Mouse (Mus musculus) layer of hippocampus, postnatal 25 days (tissue): ENCODE data around the gene Cdc37l1. TPM values are rescaled to one million over a fixed set of nuclear protein-coding genes. Genes with fewer than 3 reads are reported as not detected.
A peak's percentile ranks its signal among the peaks of the same experiment; 100 is the strongest.

Source experiments
- DNase-seq, 2 experiments: peaks; one replicate each; pipeline ENCODE4 v3.0.0; 2022; ENCODE audit warnings: mixed read lengths in 2 of 2, low spot score in 1 of 2; ENCODE audit errors: extremely low spot score in 1 of 2
- total RNA-seq, 2 experiments: library from RNA; stranded (reverse); gene quantifications; 2 replicates each; pipeline ENCODE4 v1.2.3; 2021

Gene Cdc37l1
- total RNA-seq, 2 experiments from 2014 or later = 96.4 to 101 TPM

GRCm38 (mm10) chr19:29045369-29045768 is 55.2 kb downstream of the Cdc37l1 start:
- DNase-seq = no peak

- no peak for DNase-seq
Measured at GRCm38 (mm10) chr19:29045956-29046650, 56.0 kb downstream of the Cdc37l1 start.

GRCm38 (mm10) chr19:29046961-29047333 is 56.8 kb downstream of the Cdc37l1 start:
- DNase-seq = no peak

- peak; percentile 57 to 58 for DNase-seq
Measured at GRCm38 (mm10) chr19:29047334-29048170, 57.4 kb downstream of the Cdc37l1 start, which contains the start of gene Ak3. Ak3 (minus strand) TSS chr19:29047961.

- no peak for DNase-seq
Measured at GRCm38 (mm10) chr19:29049401-29050075, 59.4 kb downstream of the Cdc37l1 start.

- DNase-seq = no peak
Measured at GRCm38 (mm10) chr19:29050186-29050980, 60.2 kb downstream of the Cdc37l1 start.

GRCm38 (mm10) chr19:29052786-29053185 is 62.6 kb downstream of the Cdc37l1 start:
- DNase-seq = no peak

- no peak for DNase-seq
Measured at GRCm38 (mm10) chr19:29054594-29054993, 64.4 kb downstream of the Cdc37l1 start.

- no peak for DNase-seq
Measured at GRCm38 (mm10) chr19:29055469-29055868, 65.3 kb downstream of the Cdc37l1 start.

GRCm38 (mm10) chr19:29058741-29059140 is 68.6 kb downstream of the Cdc37l1 start:
- no peak for DNase-seq

- no peak for DNase-seq
Measured at GRCm38 (mm10) chr19:29059688-29060087, 69.5 kb downstream of the Cdc37l1 start.

- no peak for DNase-seq
Measured at GRCm38 (mm10) chr19:29060299-29060698, 70.1 kb downstream of the Cdc37l1 start.

GRCm38 (mm10) chr19:29063009-29063408 is 72.9 kb downstream of the Cdc37l1 start:
- DNase-seq = no peak

GRCm38 (mm10) chr19:29063577-29064363 is 73.6 kb downstream of the Cdc37l1 start:
- peak; percentile 87 to 98 for DNase-seq

- no peak for DNase-seq
Measured at GRCm38 (mm10) chr19:29064451-29065102, 74.4 kb downstream of the Cdc37l1 start.

GRCm38 (mm10) chr19:29066981-29067471 is 76.9 kb downstream of the Cdc37l1 start:
- no peak for DNase-seq

- no peak for DNase-seq
Measured at GRCm38 (mm10) chr19:29069195-29069594, 79.0 kb downstream of the Cdc37l1 start.

GRCm38 (mm10) chr19:29074802-29075201 is 84.7 kb downstream of the Cdc37l1 start:
- DNase-seq = peak in 1 of 2 experiments; percentile 37
